Mouse (Mus musculus): ENCODE measurements around the gene Dcun1d2. TPM values are rescaled to one million over a fixed set of nuclear protein-coding genes. Genes with fewer than 3 reads are reported as not detected.

The Dcun1d2 gene
- polyA plus RNA-seq, 1 experiment from 2014 or later: 35.5 TPM

DNA sequence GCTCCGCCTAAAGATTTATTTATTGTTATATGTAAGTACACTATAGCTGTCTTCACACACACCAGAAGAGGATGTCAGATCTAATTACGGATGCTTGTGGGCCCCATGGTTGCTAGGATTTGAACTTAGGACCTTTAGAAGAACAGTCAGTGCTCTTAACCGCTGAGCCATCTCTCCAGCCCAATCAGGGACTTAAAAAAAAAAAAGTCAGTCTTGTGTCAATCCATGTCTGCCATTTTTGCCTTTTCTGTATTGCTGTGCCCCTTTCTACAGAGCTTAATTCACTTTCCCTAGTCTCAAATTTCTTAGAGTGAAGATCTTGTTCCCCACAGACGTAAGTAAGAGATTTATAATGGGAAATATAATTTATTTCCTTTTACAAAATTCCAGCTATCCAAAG lies 69.5 kb downstream of the Dcun1d2 start:
- Histone ChIP-seq H3K4me3 (ENCODE audit: low read depth, low read length) (no peak overlapping the region), H3K9ac (ENCODE audit: low read depth, low read length) (no peak overlapping the region), H3K9me3 (replicated peaks; ENCODE audit: control insufficient read depth, low read length, poor library complexity, severe bottlenecking) (no peaks in the 10 kb centered on the region), H3K36me3 (ENCODE audit: control insufficient read depth, insufficient read depth, low read length) (no peaks in the 10 kb centered on the region), H3K4me1 (ENCODE audit: control insufficient read depth, insufficient read depth, low read length) (no peaks in the 10 kb centered on the region; the same call in 1 of the 2 replicates), H3K27me3 (ENCODE audit: control insufficient read depth, insufficient read depth, low read depth, low read length) (no peaks in the 10 kb centered on the region), H3K4me2 (ENCODE audit: low read length) (no peak overlapping the region), H3K27ac (ENCODE audit: low read length) (no peak overlapping the region)
- no peak for ATAC-seq
- WGBS: 88% methylated on average over 4 of the region's 4 CpGs

DNA sequence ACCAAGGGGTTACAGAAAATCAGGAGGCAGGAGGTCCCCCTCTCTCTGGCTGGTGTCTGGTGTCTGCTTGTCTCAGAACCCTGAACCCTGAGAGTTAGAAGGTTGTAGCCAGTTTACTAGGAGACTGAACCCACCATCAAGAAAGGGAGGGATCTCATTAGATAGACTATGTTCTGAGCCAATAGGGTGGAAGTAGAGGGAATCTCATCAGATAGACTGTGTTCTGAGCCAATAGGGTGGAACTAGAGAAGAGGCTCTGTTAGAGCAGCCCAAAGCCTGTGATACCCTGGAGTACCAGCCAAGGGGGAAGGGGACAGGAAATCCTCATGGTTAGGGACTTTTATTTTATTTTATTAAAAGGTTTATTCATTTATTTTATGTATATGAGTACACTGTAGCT lies 69.9 kb downstream of the Dcun1d2 start:
- Histone ChIP-seq H3K9ac (ENCODE audit: low read depth, low read length) (no peak overlapping the region), H3K4me3 (ENCODE audit: low read depth, low read length) (no peak overlapping the region), H3K36me3 (ENCODE audit: control insufficient read depth, insufficient read depth, low read length) (no peaks in the 10 kb centered on the region), H3K27ac (ENCODE audit: low read length) (no peak overlapping the region), H3K4me2 (ENCODE audit: low read length) (no peak overlapping the region), H3K27me3 (ENCODE audit: control insufficient read depth, insufficient read depth, low read depth, low read length) (no peaks in the 10 kb centered on the region), H3K9me3 (replicated peaks; ENCODE audit: control insufficient read depth, low read length, poor library complexity, severe bottlenecking) (no peaks in the 10 kb centered on the region), H3K4me1 (ENCODE audit: control insufficient read depth, insufficient read depth, low read length) (peaks cover 4% of the 10 kb centered on the region; the same call in 1 of the 2 replicates)
- ATAC-seq: no peak

DNA sequence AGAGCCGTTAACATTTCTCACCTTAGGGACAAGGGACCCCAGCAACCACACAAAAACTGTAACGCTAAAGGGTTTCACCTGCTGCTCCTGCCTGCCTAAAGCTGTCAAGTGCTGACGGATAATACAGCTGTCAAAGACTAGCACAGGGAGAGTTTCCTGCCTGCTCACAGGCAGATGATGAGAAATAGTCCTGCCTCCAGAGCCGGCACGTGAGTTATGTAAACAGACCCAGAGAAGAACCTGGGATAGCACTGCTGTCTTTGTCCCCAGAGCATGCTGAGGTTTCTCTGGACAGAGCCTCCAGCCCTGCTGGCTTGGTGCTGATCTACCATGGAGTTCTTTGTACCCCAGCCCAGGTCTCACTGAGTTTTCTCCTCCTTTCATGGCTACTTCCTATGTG lies 70.8 kb downstream of the Dcun1d2 start:
- Histone ChIP-seq H3K9me3 (replicated peaks; ENCODE audit: control insufficient read depth, low read length, poor library complexity, severe bottlenecking) (no peaks in the 10 kb centered on the region), H3K4me1 (ENCODE audit: control insufficient read depth, insufficient read depth, low read length) (peaks cover 4% of the 10 kb centered on the region; the same call in 1 of the 2 replicates), H3K9ac (ENCODE audit: low read depth, low read length) (no peak overlapping the region), H3K36me3 (ENCODE audit: control insufficient read depth, insufficient read depth, low read length) (no peaks in the 10 kb centered on the region), H3K27ac (ENCODE audit: low read length) (no peak overlapping the region), H3K27me3 (ENCODE audit: control insufficient read depth, insufficient read depth, low read depth, low read length) (no peaks in the 10 kb centered on the region), H3K4me3 (ENCODE audit: low read depth, low read length) (no peak overlapping the region), H3K4me2 (ENCODE audit: low read length) (no peak overlapping the region)
- ATAC-seq: no peak
- 65% methylated on average over 5 of the region's 5 CpGs for WGBS

DNA sequence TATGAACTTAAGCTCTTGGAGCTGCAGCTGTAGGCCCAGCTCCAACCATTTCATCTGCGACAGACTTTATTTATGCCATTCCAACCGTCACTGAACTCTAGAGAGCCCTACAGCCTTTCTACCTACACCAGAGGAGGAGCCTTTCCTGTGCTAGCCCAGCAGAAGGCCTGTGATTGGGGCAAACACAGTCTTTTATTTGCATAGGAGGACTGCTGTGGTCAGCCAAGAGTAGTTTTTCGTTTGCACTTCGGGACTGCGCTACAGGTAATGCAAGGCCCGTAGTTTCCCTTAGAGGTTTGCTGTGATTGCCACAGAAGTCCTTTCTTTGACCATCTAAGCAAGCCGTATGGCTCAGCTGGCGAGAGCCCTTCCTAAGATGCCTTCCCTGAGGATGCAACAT lies 71.5 kb downstream of the Dcun1d2 start:
- ATAC-seq: no peak
- no peak overlapping the region for H3K9ac ChIP-seq (ENCODE audit: low read depth, low read length)
- H3K9me3 ChIP-seq (replicated peaks; ENCODE audit: control insufficient read depth, low read length, poor library complexity, severe bottlenecking): no peaks in the 10 kb centered on the region
- H3K4me2 ChIP-seq (ENCODE audit: low read length): no peak overlapping the region
- H3K27me3 ChIP-seq (ENCODE audit: control insufficient read depth, insufficient read depth, low read depth, low read length): no peaks in the 10 kb centered on the region
- no peak overlapping the region for H3K27ac ChIP-seq (ENCODE audit: low read length)
- no peak overlapping the region for H3K4me3 ChIP-seq (ENCODE audit: low read depth, low read length)
- H3K36me3 ChIP-seq (ENCODE audit: control insufficient read depth, insufficient read depth, low read length): no peaks in the 10 kb centered on the region
- peaks cover 4% of the 10 kb centered on the region; the same call in 1 of the 2 replicates for H3K4me1 ChIP-seq (ENCODE audit: control insufficient read depth, insufficient read depth, low read length)
- WGBS: 68% methylated on average over 8 of the region's 8 CpGs

DNA sequence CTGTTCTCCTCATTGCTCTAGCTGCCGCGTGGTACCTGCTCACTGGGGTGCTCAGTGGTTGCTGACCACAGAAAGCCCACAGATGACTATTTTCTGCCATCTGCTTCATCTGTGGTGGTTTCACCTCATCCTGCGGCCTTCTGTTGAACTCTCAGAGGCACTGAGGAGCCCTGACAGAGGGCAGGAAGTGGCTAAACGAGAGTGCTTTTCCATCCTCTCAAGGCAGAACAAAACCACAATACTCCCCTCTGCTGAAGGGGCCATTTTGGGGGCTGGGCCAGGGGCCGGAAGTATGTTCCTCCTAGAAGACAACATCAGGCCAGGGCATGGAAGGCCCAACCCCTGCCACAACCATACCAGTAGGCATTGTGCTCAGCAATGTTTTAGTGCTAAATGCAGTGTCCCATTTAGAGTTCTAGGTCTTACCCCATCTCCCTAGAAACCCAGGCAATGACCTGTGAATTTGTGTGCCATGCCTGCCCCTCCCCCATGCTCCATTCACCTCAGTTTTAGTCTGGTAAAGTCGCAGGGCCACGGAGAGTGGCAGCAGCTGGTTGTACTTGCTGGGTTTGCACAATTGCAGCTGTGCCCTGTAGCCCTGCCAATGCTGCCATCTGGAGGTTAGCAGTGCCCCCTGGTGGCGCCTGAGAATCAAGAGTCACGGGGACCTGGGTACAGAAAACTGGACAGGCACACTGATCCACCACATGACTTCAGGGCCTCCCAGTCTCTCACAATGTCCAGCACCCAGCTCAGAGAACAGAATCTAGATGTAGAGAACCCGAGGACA lies 74.3 kb downstream of the Dcun1d2 start:
- Histone ChIP-seq H3K27me3 (ENCODE audit: control insufficient read depth, insufficient read depth, low read depth, low read length) (no peaks in the 10 kb centered on the region), H3K36me3 (ENCODE audit: control insufficient read depth, insufficient read depth, low read length) (no peaks in the 10 kb centered on the region), H3K27ac (ENCODE audit: low read length) (no peak overlapping the region), H3K4me1 (ENCODE audit: control insufficient read depth, insufficient read depth, low read length) (peaks cover 4% of the 10 kb centered on the region; the same call in 1 of the 2 replicates), H3K4me3 (ENCODE audit: low read depth, low read length) (no peak overlapping the region), H3K4me2 (ENCODE audit: low read length) (peak overlapping the region; percentile 38), H3K9ac (ENCODE audit: low read depth, low read length) (no peak overlapping the region), H3K9me3 (replicated peaks; ENCODE audit: control insufficient read depth, low read length, poor library complexity, severe bottlenecking) (no peaks in the 10 kb centered on the region)
- ATAC-seq: peak; percentile 84; the same call in 1 of the 2 replicates
- WGBS: 26% methylated on average over 10 of the region's 10 CpGs

DNA sequence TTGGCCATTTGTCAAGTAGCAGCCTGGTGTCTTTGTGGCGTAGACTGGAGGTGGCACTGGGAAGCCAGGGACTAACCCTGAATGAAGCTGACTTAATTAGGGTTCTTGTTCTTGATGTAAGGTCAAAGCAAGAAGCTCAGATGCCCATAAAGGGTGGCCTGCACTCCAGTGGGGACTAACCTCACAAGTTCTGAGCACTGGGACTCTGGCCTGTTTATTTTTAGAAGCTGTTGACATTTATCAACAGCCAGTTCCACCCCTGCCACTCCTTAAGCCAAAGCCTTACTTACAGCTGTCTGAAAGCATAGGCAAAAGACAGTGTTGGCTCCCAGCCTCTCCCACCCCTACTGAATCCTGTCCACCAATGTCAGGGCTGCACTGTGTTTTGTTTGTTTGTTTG lies 78.2 kb downstream of the Dcun1d2 start:
- peaks cover 4% of the 10 kb centered on the region; the same call in 1 of the 2 replicates for H3K4me1 ChIP-seq (ENCODE audit: control insufficient read depth, insufficient read depth, low read length)
- no peak for ATAC-seq
- H3K36me3 ChIP-seq (ENCODE audit: control insufficient read depth, insufficient read depth, low read length): no peaks in the 10 kb centered on the region
- no peaks in the 10 kb centered on the region for H3K9me3 ChIP-seq (replicated peaks; ENCODE audit: control insufficient read depth, low read length, poor library complexity, severe bottlenecking)
- H3K27ac ChIP-seq (ENCODE audit: low read length): no peak overlapping the region
- H3K9ac ChIP-seq (ENCODE audit: low read depth, low read length): no peak overlapping the region
- H3K4me2 ChIP-seq (ENCODE audit: low read length): no peak overlapping the region
- no peak overlapping the region for H3K4me3 ChIP-seq (ENCODE audit: low read depth, low read length)
- H3K27me3 ChIP-seq (ENCODE audit: control insufficient read depth, insufficient read depth, low read depth, low read length): no peaks in the 10 kb centered on the region
- 43% methylated on average over 1 of the region's 1 CpGs for WGBS

DNA sequence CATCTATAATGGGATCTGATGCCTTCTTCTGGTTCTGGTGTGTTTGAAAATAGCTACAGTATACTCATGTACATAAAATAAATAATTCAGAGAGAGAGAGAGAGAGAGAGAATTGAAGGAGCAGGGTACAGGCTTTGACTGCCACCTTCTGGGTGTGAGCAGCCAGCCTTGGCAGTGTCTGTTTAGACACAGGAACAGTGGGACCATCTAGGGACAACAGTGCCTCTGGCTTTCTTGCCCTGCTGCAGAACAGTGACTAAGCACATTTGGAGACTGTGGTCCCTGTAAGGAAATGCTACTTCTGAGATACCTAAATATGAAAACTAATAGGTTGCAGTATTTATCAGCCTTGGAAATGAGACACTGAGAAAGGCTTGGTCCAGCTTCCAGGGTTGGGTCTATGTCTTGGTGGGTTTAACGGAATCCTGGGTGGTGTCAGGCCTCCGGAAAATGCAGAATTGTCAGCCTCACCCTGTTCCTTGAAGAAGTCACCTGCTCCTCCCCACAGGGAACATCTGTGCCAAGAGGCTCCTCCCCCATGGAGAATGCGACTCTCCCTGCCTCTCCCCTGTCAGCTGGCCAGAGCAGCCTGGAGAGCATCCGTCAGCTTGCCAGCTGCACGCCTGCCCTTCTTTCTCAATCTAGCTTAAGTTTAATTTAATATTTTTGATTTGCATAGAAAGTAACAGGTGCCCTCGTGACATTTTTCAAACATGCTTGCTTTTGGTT lies 79.1 kb downstream of the Dcun1d2 start:
- no peaks in the 10 kb centered on the region for H3K27me3 ChIP-seq (ENCODE audit: control insufficient read depth, insufficient read depth, low read depth, low read length)
- no peak overlapping the region for H3K4me2 ChIP-seq (ENCODE audit: low read length)
- H3K4me3 ChIP-seq (ENCODE audit: low read depth, low read length): no peak overlapping the region
- H3K9me3 ChIP-seq (replicated peaks; ENCODE audit: control insufficient read depth, low read length, poor library complexity, severe bottlenecking): no peaks in the 10 kb centered on the region
- H3K9ac ChIP-seq (ENCODE audit: low read depth, low read length): no peak overlapping the region
- peaks cover 4% of the 10 kb centered on the region; the same call in 1 of the 2 replicates for H3K4me1 ChIP-seq (ENCODE audit: control insufficient read depth, insufficient read depth, low read length)
- no peak overlapping the region for H3K27ac ChIP-seq (ENCODE audit: low read length)
- H3K36me3 ChIP-seq (ENCODE audit: control insufficient read depth, insufficient read depth, low read length): no peaks in the 10 kb centered on the region
- WGBS: 47% methylated on average over 6 of the region's 6 CpGs
- no peak for ATAC-seq

DNA sequence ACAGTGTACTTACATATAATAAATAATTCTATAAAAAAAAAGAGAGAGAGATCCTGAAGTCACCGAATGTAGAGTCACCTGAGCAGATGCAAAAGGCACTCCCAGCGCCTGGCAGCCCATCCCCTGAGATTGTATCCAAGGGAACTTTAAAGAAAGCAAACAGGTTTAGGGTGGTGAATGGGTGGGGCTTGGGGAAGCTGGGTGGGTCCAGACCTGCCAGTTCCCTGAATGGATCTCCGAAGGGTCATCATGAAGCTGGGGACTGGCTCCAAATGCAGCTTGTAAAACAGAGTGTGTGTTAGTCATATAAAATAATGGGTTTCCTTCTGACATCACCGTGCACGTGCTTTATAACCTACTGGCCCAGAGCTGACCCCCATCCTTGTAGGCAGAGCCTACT lies 81.6 kb downstream of the Dcun1d2 start:
- ATAC-seq: no peak
- no peaks in the 10 kb centered on the region for H3K36me3 ChIP-seq (ENCODE audit: control insufficient read depth, insufficient read depth, low read length)
- no peaks in the 10 kb centered on the region for H3K9me3 ChIP-seq (replicated peaks; ENCODE audit: control insufficient read depth, low read length, poor library complexity, severe bottlenecking)
- H3K27me3 ChIP-seq (ENCODE audit: control insufficient read depth, insufficient read depth, low read depth, low read length): peaks cover 16% of the 10 kb centered on the region
- H3K4me1 ChIP-seq (ENCODE audit: control insufficient read depth, insufficient read depth, low read length): peaks cover under 1% of the 10 kb centered on the region; the same call in 1 of the 2 replicates
- H3K9ac ChIP-seq (ENCODE audit: low read depth, low read length): no peak overlapping the region
- H3K27ac ChIP-seq (ENCODE audit: low read length): no peak overlapping the region
- 43% methylated on average over 5 of the region's 5 CpGs for WGBS
- H3K4me2 ChIP-seq (ENCODE audit: low read length): no peak overlapping the region
- no peak overlapping the region for H3K4me3 ChIP-seq (ENCODE audit: low read depth, low read length)

Measured in midbrain, embryonic 16.5 days (tissue).